Mouse (Mus musculus): Measurements from ENCODE around the gene Ldb2. TPM values are rescaled to one million over a fixed set of nuclear protein-coding genes. Genes with fewer than 3 reads are reported as not detected.

Ldb2 gene
- polyA plus RNA-seq, 2 experiments: 2.0 to 4.2 TPM

DNA sequence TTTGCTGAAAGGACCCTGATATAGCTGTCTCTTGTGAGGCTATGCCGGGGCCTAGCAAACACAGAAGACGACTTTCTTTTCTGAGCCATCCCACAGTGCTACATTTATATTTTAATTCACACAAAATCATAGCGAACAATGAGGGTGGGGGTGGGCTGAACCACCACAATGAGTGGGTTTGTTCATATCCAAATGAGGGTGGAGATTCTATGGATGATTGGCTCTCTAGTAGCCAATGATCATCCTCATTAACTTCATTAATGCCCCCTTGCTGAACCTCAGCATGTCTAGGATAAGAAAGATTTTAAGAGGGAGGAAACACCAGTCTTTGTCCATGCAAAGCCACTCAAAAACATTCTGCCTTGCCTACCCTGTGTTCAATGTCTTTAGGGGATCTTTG is 156.4 kb downstream of the Ldb2 start:
- H3K27me3 ChIP-seq (ENCODE audit: control insufficient read depth, insufficient read depth, low read length): no peaks in the 10 kb centered on the region
- no peaks in the 10 kb centered on the region for H3K36me3 ChIP-seq (replicated peaks; ENCODE audit: control insufficient read depth, insufficient read depth, low read depth)
- 51% methylated on average over 3 of the region's 3 CpGs for WGBS (ENCODE audit: insufficient replicate concordance)
- no peak for ATAC-seq (ENCODE audit: insufficient read depth)
- no peak for TF ChIP-seq EP300 (IDR thresholded peaks at IDR 0.05; ENCODE audit: low read depth)
- TF ChIP-seq CTCF (IDR thresholded peaks at IDR 0.05; ENCODE audit: low read depth): no peak
- H3K4me2 ChIP-seq (ENCODE audit: low read depth): no peak overlapping the region
- H3K4me3 ChIP-seq (ENCODE audit: insufficient read depth in 1 of 2, low read depth in 2 of 2, low read length in 2 of 2): no peak overlapping the region
- no peaks in the 10 kb centered on the region for H3K4me1 ChIP-seq (replicated peaks; ENCODE audit: control insufficient read depth in 2 of 2, insufficient read depth in 2 of 2, low read length in 1 of 2)
- no peak overlapping the region for H3K9ac ChIP-seq (replicated peaks)
- DNase-seq (ENCODE audit: low read depth in 3 of 3, low spot score in 3 of 3): no peak
- H3K27ac ChIP-seq: no peak overlapping the region
- no peaks in the 10 kb centered on the region for H3K9me3 ChIP-seq (ENCODE audit: control insufficient read depth, low read length)

DNA sequence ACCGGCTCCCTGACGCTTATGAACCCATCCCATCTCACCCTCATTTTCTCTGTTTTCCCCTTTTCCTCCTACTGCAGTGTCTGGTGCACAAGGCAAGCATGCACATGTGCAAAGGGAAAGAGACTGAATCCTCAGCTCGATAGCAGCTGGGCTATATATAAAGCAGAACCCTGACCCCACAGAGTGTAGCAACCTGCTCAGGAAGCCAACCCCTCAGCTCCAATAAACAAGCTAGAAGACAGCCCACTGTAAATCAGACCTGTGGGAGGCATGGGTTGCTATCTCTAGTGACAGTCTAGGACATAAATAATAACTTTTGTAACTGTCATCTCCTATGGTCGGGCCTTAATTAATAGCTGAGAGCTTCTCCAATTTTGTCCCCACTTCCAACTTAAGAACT is 158.4 kb downstream of the Ldb2 start:
- TF ChIP-seq CTCF (IDR thresholded peaks at IDR 0.05; ENCODE audit: low read depth) (no peak), EP300 (IDR thresholded peaks at IDR 0.05; ENCODE audit: low read depth) (no peak)

DNA sequence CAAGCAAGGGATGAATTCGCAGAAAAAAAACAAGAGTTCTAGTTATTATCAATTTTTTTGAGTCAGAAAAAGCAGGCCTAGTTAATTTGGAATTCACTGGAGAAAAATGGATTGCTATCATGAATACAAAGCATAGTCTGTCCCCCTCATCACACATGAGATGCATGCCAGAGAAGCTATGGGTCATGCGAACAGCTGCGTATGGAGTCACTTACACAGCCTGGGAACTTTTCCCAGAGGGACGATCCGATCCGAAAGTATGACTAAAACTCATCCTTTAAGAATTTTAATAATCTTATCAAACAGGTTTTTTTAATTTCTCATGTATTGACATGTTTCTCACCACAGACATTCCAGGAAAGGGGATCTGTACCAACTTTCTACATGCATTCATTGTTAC is 163.9 kb downstream of the Ldb2 start:
- H3K4me1 ChIP-seq (replicated peaks; ENCODE audit: control insufficient read depth in 2 of 2, insufficient read depth in 2 of 2, low read length in 1 of 2): no peaks in the 10 kb centered on the region
- H3K4me3 ChIP-seq (ENCODE audit: insufficient read depth in 1 of 2, low read depth in 2 of 2, low read length in 2 of 2): no peak overlapping the region
- no peak overlapping the region for H3K27ac ChIP-seq
- WGBS (ENCODE audit: insufficient replicate concordance): 66% methylated on average over 6 of the region's 6 CpGs
- H3K9me3 ChIP-seq (ENCODE audit: control insufficient read depth, low read length): no peaks in the 10 kb centered on the region
- H3K27me3 ChIP-seq (ENCODE audit: control insufficient read depth, insufficient read depth, low read length): no peaks in the 10 kb centered on the region
- H3K9ac ChIP-seq (replicated peaks): no peak overlapping the region
- H3K36me3 ChIP-seq (replicated peaks; ENCODE audit: control insufficient read depth, insufficient read depth, low read depth): no peaks in the 10 kb centered on the region
- no peak for DNase-seq (ENCODE audit: low read depth in 3 of 3, low spot score in 3 of 3)
- H3K4me2 ChIP-seq (ENCODE audit: low read depth): no peak overlapping the region
- ATAC-seq (ENCODE audit: insufficient read depth): no peak
- TF ChIP-seq EP300 (IDR thresholded peaks at IDR 0.05; ENCODE audit: low read depth) (no peak), CTCF (IDR thresholded peaks at IDR 0.05; ENCODE audit: low read depth) (no peak)

More for the DNA sequence above, 158.4 kb downstream of the Ldb2 start:
- Histone ChIP-seq H3K4me2 (ENCODE audit: low read depth) (no peak overlapping the region), H3K36me3 (replicated peaks; ENCODE audit: control insufficient read depth, insufficient read depth, low read depth) (no peaks in the 10 kb centered on the region), H3K9me3 (ENCODE audit: control insufficient read depth, low read length) (no peaks in the 10 kb centered on the region), H3K4me1 (replicated peaks; ENCODE audit: control insufficient read depth in 2 of 2, insufficient read depth in 2 of 2, low read length in 1 of 2) (no peaks in the 10 kb centered on the region), H3K4me3 (ENCODE audit: insufficient read depth in 1 of 2, low read depth in 2 of 2, low read length in 2 of 2) (no peak overlapping the region), H3K27ac (no peak overlapping the region), H3K27me3 (ENCODE audit: control insufficient read depth, insufficient read depth, low read length) (no peaks in the 10 kb centered on the region), H3K9ac (replicated peaks) (no peak overlapping the region)
- DNase-seq (ENCODE audit: low read depth in 3 of 3, low spot score in 3 of 3) (no peak), ATAC-seq (ENCODE audit: insufficient read depth) (no peak)
- 49% methylated on average over 4 of the region's 4 CpGs for WGBS (ENCODE audit: insufficient replicate concordance)

- ATAC-seq (ENCODE audit: insufficient read depth): no peak
- no peaks in the 10 kb centered on the region for H3K36me3 ChIP-seq (replicated peaks; ENCODE audit: control insufficient read depth, insufficient read depth, low read depth)
- WGBS (ENCODE audit: insufficient replicate concordance): 57% methylated on average over 3 of the region's 3 CpGs
Observed at GRCm38 (mm10) chr5:44629034-44629625, 170.3 kb downstream of the Ldb2 start.

GRCm38 (mm10) chr5:44627487-44627886 is 172.0 kb downstream of the Ldb2 start:
- DNase-seq (ENCODE audit: low read depth in 3 of 3, low spot score in 3 of 3) (no peak), ATAC-seq (ENCODE audit: insufficient read depth) (no peak)
- WGBS (ENCODE audit: insufficient replicate concordance): 63% methylated on average over 5 of the region's 5 CpGs
- no peak overlapping the region for H3K4me3 ChIP-seq (ENCODE audit: insufficient read depth in 1 of 2, low read depth in 2 of 2, low read length in 2 of 2)
- H3K27ac ChIP-seq: no peak overlapping the region
- no peaks in the 10 kb centered on the region for H3K4me1 ChIP-seq (replicated peaks; ENCODE audit: control insufficient read depth in 2 of 2, insufficient read depth in 2 of 2, low read length in 1 of 2)
- no peaks in the 10 kb centered on the region for H3K36me3 ChIP-seq (replicated peaks; ENCODE audit: control insufficient read depth, insufficient read depth, low read depth)
- H3K9ac ChIP-seq (replicated peaks): no peak overlapping the region
- no peaks in the 10 kb centered on the region for H3K9me3 ChIP-seq (ENCODE audit: control insufficient read depth, low read length)
- no peak overlapping the region for H3K4me2 ChIP-seq (ENCODE audit: low read depth)
- TF ChIP-seq EP300 (IDR thresholded peaks at IDR 0.05; ENCODE audit: low read depth) (no peak), CTCF (IDR thresholded peaks at IDR 0.05; ENCODE audit: low read depth) (no peak)
- no peaks in the 10 kb centered on the region for H3K27me3 ChIP-seq (ENCODE audit: control insufficient read depth, insufficient read depth, low read length)

More at GRCm38 (mm10) chr5:44629034-44629625, 170.3 kb downstream of the Ldb2 start:
- no peak for DNase-seq (ENCODE audit: low read depth in 3 of 3, low spot score in 3 of 3)
- Histone ChIP-seq H3K4me2 (ENCODE audit: low read depth) (no peak overlapping the region), H3K27me3 (ENCODE audit: control insufficient read depth, insufficient read depth, low read length) (no peaks in the 10 kb centered on the region), H3K27ac (no peak overlapping the region), H3K9ac (replicated peaks) (no peak overlapping the region), H3K4me3 (ENCODE audit: insufficient read depth in 1 of 2, low read depth in 2 of 2, low read length in 2 of 2) (no peak overlapping the region), H3K4me1 (replicated peaks; ENCODE audit: control insufficient read depth in 2 of 2, insufficient read depth in 2 of 2, low read length in 1 of 2) (no peaks in the 10 kb centered on the region), H3K9me3 (ENCODE audit: control insufficient read depth, low read length) (no peaks in the 10 kb centered on the region)
- TF ChIP-seq EP300 (IDR thresholded peaks at IDR 0.05; ENCODE audit: low read depth) (no peak), CTCF (IDR thresholded peaks at IDR 0.05; ENCODE audit: low read depth) (no peak)
